Mouse (Mus musculus) liver, embryonic 14.5 days (tissue): ENCODE measurements around the gene Nxpe4.

ENCODE experiments used
- CTCF ChIP-seq: IDR thresholded peaks from 2 replicates; pipeline ENCODE4 v1.5.1; 2016; ENCODE audit warnings: antibody characterized with exemption, low read depth, control low read depth
- EP300 ChIP-seq: IDR thresholded peaks from 2 replicates; pipeline ENCODE4 v1.6.1; 2016; ENCODE audit warnings: antibody characterized with exemption, low read depth

DNA sequence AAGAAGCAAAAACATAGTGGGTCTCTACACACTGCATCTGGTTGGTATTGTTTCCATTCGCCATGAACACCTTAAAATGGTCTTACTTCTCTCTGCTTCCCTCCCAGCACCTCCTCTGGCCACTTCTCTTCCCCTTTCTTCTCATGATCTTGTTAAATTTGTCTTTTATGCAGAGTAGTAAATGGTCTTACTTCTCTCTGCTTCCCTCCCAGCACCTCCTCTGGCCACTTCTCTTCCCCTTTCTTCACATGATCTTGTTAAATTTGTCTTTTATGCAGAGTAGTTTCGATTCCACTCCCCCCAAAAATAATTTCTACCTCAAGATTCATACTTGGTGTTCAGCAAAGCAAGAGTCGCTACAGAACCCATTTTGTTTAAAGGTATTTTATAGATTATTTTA lies 256.2 kb downstream of the Nxpe4 start:
- TF ChIP-seq CTCF, result no peak
- TF ChIP-seq EP300, result no peak
